Mouse (Mus musculus) kidney, adult 2 months (tissue): ENCODE measurements around the gene Pou3f3. TPM values are rescaled to one million over a fixed set of nuclear protein-coding genes. Genes with fewer than 3 reads are reported as not detected.

ENCODE experiments used
- DNase-seq: peaks from one replicate; pipeline ENCODE4 v3.0.0; 2021
- H3K27ac ChIP-seq: fragments of 200-500 bp; 2 replicates; pipeline ENCODE4 v1.5.1; 2012; ENCODE audit warnings: low read depth, low read length, control low read depth, inconsistent platforms; ENCODE audit not compliant: insufficient read depth
- H3K27me3 ChIP-seq: fragments of 200-500 bp; replicated peaks from 2 replicates; pipeline ENCODE4 v1.6.1; 2012; ENCODE audit warnings: mild to moderate bottlenecking, moderate library complexity, low read length, inconsistent platforms; ENCODE audit not compliant: control insufficient read depth, insufficient read depth
- H3K36me3 ChIP-seq: fragments of 200-500 bp; 2 replicates; pipeline ENCODE4 v1.6.1; 2012; ENCODE audit warnings: mild to moderate bottlenecking, moderate library complexity, low read length, inconsistent platforms; ENCODE audit not compliant: control insufficient read depth, insufficient read depth
- H3K4me1 ChIP-seq: fragments of 200-500 bp; 2 replicates; pipeline ENCODE4 v1.6.1; 2011; ENCODE audit warnings: low read length; ENCODE audit not compliant: control insufficient read depth, insufficient read depth
- H3K4me3 ChIP-seq: fragments of 200-500 bp; 2 replicates; pipeline ENCODE4 v1.5.1; 2011; ENCODE audit warnings: mild to moderate bottlenecking, low read depth, low read length, control low read depth; ENCODE audit not compliant: insufficient read depth
- CTCF ChIP-seq: fragments of 200-500 bp; conservative IDR thresholded peaks from 2 replicates; pipeline ENCODE4 v1.5.1; 2011; ENCODE audit warnings: low read depth, mild to moderate bottlenecking, control low read depth, low read length, moderate library complexity, mixed read lengths; ENCODE audit not compliant: insufficient read depth, insufficient read length
- POLR2A ChIP-seq: fragments of 200-500 bp; IDR thresholded peaks from one replicate; pipeline ENCODE4 v1.6.1; 2011; ENCODE audit warnings: low read depth, low read length, control low read depth
- WGBS: fragments of 180-500 bp; shearing (Covaris S2); methylation state at CpG from one replicate; pipeline ENCODE4 v1.1.7; 2018; 5-methylcytosine and 5-hydroxymethylcytosine counted together
- polyA plus RNA-seq: library from polyadenylated mRNA; depleted of rRNA; stranded (reverse); fragments of >200 nt; gene quantifications from 2 replicates; pipeline ENCODE4 v1.2.3, GENCODE M21; 2012

The Pou3f3 gene
- polyA plus RNA-seq, 1 experiment = 14.4 TPM

- H3K4me3 ChIP-seq = peak overlapping the region; percentile 71
- H3K27ac ChIP-seq = peak overlapping the region; percentile 95
- peaks cover under 1% of the 10 kb centered on the region; the same call in 1 of the 2 replicates for H3K4me1 ChIP-seq
- no peaks in the 10 kb centered on the region for H3K27me3 ChIP-seq
- no peaks in the 10 kb centered on the region for H3K36me3 ChIP-seq
- WGBS = 3% methylated on average over 28 of the region's 31 CpGs
- TF ChIP-seq CTCF (peak; percentile 58), POLR2A (peak; percentile 39)
- peak; percentile 89 for DNase-seq
These were observed 18.7 kb downstream of the Pou3f3 start for GRCm38 (mm10) chr1:42714016-42714931.

GRCm38 (mm10) chr1:42718549-42718948 is 23.0 kb downstream of the Pou3f3 start:
- DNase-seq = peak; percentile 38
- no peak overlapping the region for H3K4me3 ChIP-seq
- WGBS = 42% methylated on average over 5 of the region's 5 CpGs
- no peaks in the 10 kb centered on the region for H3K36me3 ChIP-seq
- H3K27me3 ChIP-seq = no peaks in the 10 kb centered on the region
- no peaks in the 10 kb centered on the region; the same call in 1 of the 2 replicates for H3K4me1 ChIP-seq
- H3K27ac ChIP-seq = no peak overlapping the region
- no peak for TF ChIP-seq CTCF
- TF ChIP-seq POLR2A = no peak

DNA sequence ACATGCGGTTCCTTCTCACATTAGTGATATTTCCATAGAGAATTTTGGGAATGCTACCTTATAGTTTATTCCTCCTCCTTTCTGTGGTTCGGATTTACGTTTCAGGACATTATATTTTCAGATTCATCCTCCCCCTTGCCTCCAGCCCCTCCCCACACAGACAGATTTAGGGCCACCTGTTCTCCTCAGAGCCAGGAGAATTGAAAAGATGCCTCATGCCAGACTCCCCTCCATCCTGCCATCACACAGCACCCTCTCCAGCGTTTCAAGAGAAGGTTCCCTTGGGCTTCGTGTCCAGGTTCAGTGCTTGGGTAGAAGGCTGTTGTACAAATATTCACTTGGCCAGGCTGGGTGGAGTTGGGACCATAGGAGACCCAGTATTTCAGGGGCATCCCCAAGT is 25.8 kb downstream of the Pou3f3 start:
- DNase-seq = no peak
- Histone ChIP-seq H3K36me3 (no peaks in the 10 kb centered on the region), H3K27me3 (no peaks in the 10 kb centered on the region), H3K27ac (no peak overlapping the region), H3K4me3 (no peak overlapping the region), H3K4me1 (no peaks in the 10 kb centered on the region; the same call in 1 of the 2 replicates)
- WGBS = 80% methylated on average over 5 of the region's 5 CpGs
- TF ChIP-seq CTCF (no peak), POLR2A (no peak)

DNA sequence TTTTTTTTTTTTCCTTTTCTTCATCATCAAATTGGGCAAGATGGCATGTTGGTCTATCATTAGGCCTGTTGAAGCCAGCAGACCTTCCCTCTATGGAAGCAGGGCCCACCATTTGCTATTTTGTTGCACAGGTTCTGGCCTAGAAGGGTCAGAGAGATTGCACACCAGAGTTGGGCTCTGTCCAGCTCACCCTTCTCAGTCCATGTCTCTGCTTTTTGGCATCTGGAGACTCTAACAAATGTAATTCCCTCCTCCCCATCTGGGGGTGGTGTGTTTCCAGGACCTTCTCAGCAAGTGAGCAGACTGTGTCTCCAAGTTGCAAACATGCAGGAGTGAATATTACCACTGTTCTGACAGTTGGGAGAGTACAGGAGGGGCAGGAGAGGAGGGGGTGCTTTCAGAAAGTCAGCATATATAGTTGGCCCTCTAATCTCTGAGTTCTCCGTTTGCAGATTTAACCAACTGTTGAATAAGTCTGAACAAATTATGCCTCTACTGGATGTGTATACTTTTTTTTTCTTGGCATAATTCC is 28.3 kb downstream of the Pou3f3 start:
- DNase-seq = no peak
- no peak for TF ChIP-seq POLR2A
- Histone ChIP-seq H3K4me3 (no peak overlapping the region), H3K36me3 (no peaks in the 10 kb centered on the region), H3K4me1 (no peaks in the 10 kb centered on the region; the same call in 1 of the 2 replicates), H3K27ac (no peak overlapping the region), H3K27me3 (no peaks in the 10 kb centered on the region)
- 89% methylated on average over 1 of the region's 1 CpGs for WGBS

- no peak for DNase-seq
- Histone ChIP-seq H3K27me3 (no peaks in the 10 kb centered on the region), H3K36me3 (no peaks in the 10 kb centered on the region), H3K4me1 (no peaks in the 10 kb centered on the region; the same call in 1 of the 2 replicates), H3K27ac (no peak overlapping the region), H3K4me3 (no peak overlapping the region)
- TF ChIP-seq POLR2A = no peak
- no peak for TF ChIP-seq CTCF
- WGBS = 90% methylated on average over 2 of the region's 2 CpGs
These were observed 29.3 kb downstream of the Pou3f3 start for GRCm38 (mm10) chr1:42724881-42725280.

DNA sequence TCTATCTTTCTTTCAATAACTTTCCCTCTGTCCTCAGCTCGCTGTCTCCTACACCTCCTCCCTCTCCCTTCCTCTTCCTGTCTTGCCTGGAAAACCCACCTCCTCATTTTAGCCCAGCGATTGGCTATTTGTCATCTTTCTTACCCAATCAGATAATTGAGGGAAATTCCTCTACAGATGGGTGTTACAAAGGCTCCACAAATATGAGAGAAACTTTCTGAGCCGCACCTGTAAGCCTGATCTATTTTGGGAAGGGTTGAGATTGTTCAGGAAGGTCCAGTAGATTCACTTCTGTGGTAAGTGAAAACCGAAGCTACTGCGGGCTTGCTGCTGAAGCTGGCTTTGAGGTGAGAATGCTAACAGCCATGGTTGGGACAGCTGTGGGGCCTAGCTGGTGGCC is 31.6 kb downstream of the Pou3f3 start:
- no peak overlapping the region for H3K27ac ChIP-seq
- 91% methylated on average over 5 of the region's 5 CpGs for WGBS
- H3K4me3 ChIP-seq = no peak overlapping the region
- H3K27me3 ChIP-seq = no peaks in the 10 kb centered on the region
- no peaks in the 10 kb centered on the region for H3K4me1 ChIP-seq
- no peaks in the 10 kb centered on the region for H3K36me3 ChIP-seq
- no peak for DNase-seq
- TF ChIP-seq CTCF = no peak
- TF ChIP-seq POLR2A = no peak

- H3K4me3 ChIP-seq = no peak overlapping the region
- H3K27ac ChIP-seq = no peak overlapping the region
- TF ChIP-seq CTCF (no peak), POLR2A (no peak)
- H3K36me3 ChIP-seq = no peaks in the 10 kb centered on the region
- WGBS = 63% methylated on average over 7 of the region's 7 CpGs
- no peaks in the 10 kb centered on the region for H3K27me3 ChIP-seq
- no peak for DNase-seq
- H3K4me1 ChIP-seq = no peaks in the 10 kb centered on the region
These were observed 32.1 kb downstream of the Pou3f3 start for GRCm38 (mm10) chr1:42727676-42728075.
